Mouse (Mus musculus) embryo, embryonic 11.5 days (tissue): ENCODE measurements at regions not wholly inside any gene's neighbourhood (a gene's known extent, or its start where the extent isn't known, plus 50 kb on each side); places are given as distances from the start of the nearest gene placed in this dataset.

Experiments
- DNase-seq: peaks from one replicate; pipeline ENCODE4 v3.0.0-alpha.2; 2012; ENCODE audit warnings: low read depth, low spot score

- DNase-seq: no peak
Observed at GRCm38 (mm10) chr4:37566226-37566625, 614.7 kb upstream of the Lingo2 start.

- DNase-seq: peak; percentile 1
Observed at GRCm38 (mm10) chr4:37560209-37560608, 608.7 kb upstream of the Lingo2 start.

GRCm38 (mm10) chr4:37546001-37546400, 594.5 kb upstream of the Lingo2 start:
- DNase-seq: no peak

GRCm38 (mm10) chr4:37507732-37508131, 556.2 kb upstream of the Lingo2 start:
- DNase-seq: no peak
